Mouse (Mus musculus) lung, adult 18-20 months (tissue): ENCODE results near the gene Cnga1.

Experiments used
- DNase-seq, 2 experiments: peaks; one replicate each; pipeline ENCODE4 v3.0.0; 2022; ENCODE audit warnings: mixed read lengths in 2 of 2

Cnga1 gene

GRCm38 (mm10) chr5:72644175-72644574, at the start of gene Cnga1:
Cnga1 (minus strand) TSS chr5:72644275.
- DNase-seq: no peak

GRCm38 (mm10) chr5:72690516-72690915, 46.4 kb upstream of the Cnga1 start:
- DNase-seq: no peak

GRCm38 (mm10) chr5:72689556-72689955, 45.5 kb upstream of the Cnga1 start:
- no peak for DNase-seq

- DNase-seq: peak; percentile 9 to 25
Measured at GRCm38 (mm10) chr5:72681451-72681850, 37.4 kb upstream of the Cnga1 start.

GRCm38 (mm10) chr5:72674994-72675542, 31.0 kb upstream of the Cnga1 start:
- peak; percentile 9 to 26 for DNase-seq

- no peak for DNase-seq
Measured at GRCm38 (mm10) chr5:72671017-72671699, 27.1 kb upstream of the Cnga1 start.

- DNase-seq: no peak
Measured at GRCm38 (mm10) chr5:72668351-72668750, 24.3 kb upstream of the Cnga1 start.

- no peak for DNase-seq
Measured at GRCm38 (mm10) chr5:72666428-72666827, 22.4 kb upstream of the Cnga1 start.

- DNase-seq: peak; percentile 41 to 51
Measured at GRCm38 (mm10) chr5:72665281-72665680, 21.2 kb upstream of the Cnga1 start.

GRCm38 (mm10) chr5:72664854-72665253, 20.8 kb upstream of the Cnga1 start:
- peak; percentile 25 to 48 for DNase-seq

- no peak for DNase-seq
Measured at GRCm38 (mm10) chr5:72664126-72664525, 20.1 kb upstream of the Cnga1 start.

GRCm38 (mm10) chr5:72661051-72661781, 17.1 kb upstream of the Cnga1 start:
- no peak for DNase-seq

GRCm38 (mm10) chr5:72658375-72658774, 14.3 kb upstream of the Cnga1 start:
- DNase-seq: no peak

- no peak for DNase-seq
Measured at GRCm38 (mm10) chr5:72656270-72656791, 12.3 kb upstream of the Cnga1 start.

GRCm38 (mm10) chr5:72653068-72653674, 9.1 kb upstream of the Cnga1 start:
- no peak for DNase-seq

- DNase-seq: peak in 1 of 2 experiments; percentile 10
Measured at GRCm38 (mm10) chr5:72648987-72649735, 5.1 kb upstream of the Cnga1 start.

GRCm38 (mm10) chr5:72647958-72648595, 4.0 kb upstream of the Cnga1 start:
- peak in 1 of 2 experiments; percentile 11 for DNase-seq

GRCm38 (mm10) chr5:72647418-72647907, 3.4 kb upstream of the Cnga1 start, which contains the start of gene Nipal1:
Nipal1 (plus strand) TSS chr5:72647795.
- peak; percentile 67 to 72 for DNase-seq

- no peak for DNase-seq
Measured at GRCm38 (mm10) chr5:72646996-72647395, 2.9 kb upstream of the Cnga1 start.

- DNase-seq: no peak
Measured at GRCm38 (mm10) chr5:72646131-72646530, 2.1 kb upstream of the Cnga1 start.

GRCm38 (mm10) chr5:72643655-72644054, 420 bp downstream of the Cnga1 start:
- DNase-seq: no peak

- DNase-seq: no peak
Measured at GRCm38 (mm10) chr5:72640072-72640471, 4.0 kb downstream of the Cnga1 start.
